Mouse (Mus musculus): ENCODE measurements around the gene Ucn2. TPM values are rescaled to one million over a fixed set of nuclear protein-coding genes. Genes with fewer than 3 reads are reported as not detected.

The Ucn2 gene
- polyA plus RNA-seq, 1 experiment = 1.7 TPM

DNA sequence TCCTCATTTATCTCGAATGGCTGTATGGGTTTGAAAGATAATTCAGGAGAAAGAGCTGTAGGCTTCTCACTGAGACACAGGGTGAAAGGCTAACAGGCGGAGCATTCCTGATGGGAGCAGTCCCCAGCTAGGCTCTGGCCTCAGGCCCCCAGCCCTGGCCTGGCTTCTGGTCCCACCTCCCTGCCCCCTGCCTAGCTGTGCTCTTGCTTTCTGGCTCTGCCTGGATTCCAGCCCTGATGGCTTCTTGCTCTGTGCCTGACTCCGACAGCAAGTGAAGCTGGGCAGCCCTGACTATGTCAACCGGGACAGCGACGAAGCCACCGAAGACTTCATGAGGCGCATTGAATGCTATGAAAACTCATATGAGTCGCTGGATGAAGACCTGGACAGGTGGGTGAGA lies 22.3 kb downstream of the Ucn2 start:
- no peaks in the 10 kb centered on the region for H3K4me1 ChIP-seq (ENCODE audit: control insufficient read depth, insufficient read depth, low read length)
- H3K27ac ChIP-seq (ENCODE audit: insufficient read depth, low read length) = no peak overlapping the region
- TF ChIP-seq POLR2A (IDR thresholded peaks at IDR 0.05; ENCODE audit: low read depth, low read length) = no peak
- no peak for TF ChIP-seq CTCF (IDR thresholded peaks at IDR 0.05; ENCODE audit: borderline replicate concordance, insufficient read depth, low read length)
- no peak overlapping the region for H3K4me3 ChIP-seq (ENCODE audit: insufficient read depth, low read length)

DNA sequence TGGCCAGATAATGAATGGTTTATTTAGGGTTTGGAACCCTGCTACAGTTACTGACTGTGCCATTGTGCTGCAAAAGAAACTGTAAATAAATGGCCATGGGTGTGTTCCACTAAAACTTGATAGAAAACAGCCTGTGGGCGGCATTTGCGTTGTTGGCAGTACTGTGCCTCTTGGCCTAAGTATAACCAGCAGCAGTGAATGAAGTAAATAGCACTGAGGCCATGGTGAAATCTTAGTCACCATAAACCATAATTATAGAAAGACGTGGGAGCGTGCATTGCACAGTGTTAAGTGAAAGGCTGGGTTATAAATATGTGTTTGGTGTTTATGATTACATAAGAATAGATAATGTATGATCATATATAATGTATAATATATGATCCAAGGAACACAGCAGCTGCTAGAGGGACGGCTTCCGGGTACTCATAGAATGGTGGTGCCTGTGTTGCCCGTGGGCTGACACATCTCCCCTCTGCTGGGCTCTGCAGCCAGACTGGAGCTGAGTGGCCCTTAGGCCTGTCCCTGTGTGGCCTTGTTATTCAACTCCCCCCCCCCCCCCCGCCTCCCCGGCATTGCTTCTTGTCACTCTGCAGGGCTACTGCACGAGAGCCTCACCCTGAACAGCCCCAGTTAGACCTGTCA lies 23.3 kb downstream of the Ucn2 start:
- no peak for TF ChIP-seq CTCF (IDR thresholded peaks at IDR 0.05; ENCODE audit: borderline replicate concordance, insufficient read depth, low read length)
- TF ChIP-seq POLR2A (IDR thresholded peaks at IDR 0.05; ENCODE audit: low read depth, low read length) = no peak
- Histone ChIP-seq H3K27ac (ENCODE audit: insufficient read depth, low read length) (no peak overlapping the region), H3K4me3 (ENCODE audit: insufficient read depth, low read length) (no peak overlapping the region), H3K4me1 (ENCODE audit: control insufficient read depth, insufficient read depth, low read length) (no peaks in the 10 kb centered on the region)

DNA sequence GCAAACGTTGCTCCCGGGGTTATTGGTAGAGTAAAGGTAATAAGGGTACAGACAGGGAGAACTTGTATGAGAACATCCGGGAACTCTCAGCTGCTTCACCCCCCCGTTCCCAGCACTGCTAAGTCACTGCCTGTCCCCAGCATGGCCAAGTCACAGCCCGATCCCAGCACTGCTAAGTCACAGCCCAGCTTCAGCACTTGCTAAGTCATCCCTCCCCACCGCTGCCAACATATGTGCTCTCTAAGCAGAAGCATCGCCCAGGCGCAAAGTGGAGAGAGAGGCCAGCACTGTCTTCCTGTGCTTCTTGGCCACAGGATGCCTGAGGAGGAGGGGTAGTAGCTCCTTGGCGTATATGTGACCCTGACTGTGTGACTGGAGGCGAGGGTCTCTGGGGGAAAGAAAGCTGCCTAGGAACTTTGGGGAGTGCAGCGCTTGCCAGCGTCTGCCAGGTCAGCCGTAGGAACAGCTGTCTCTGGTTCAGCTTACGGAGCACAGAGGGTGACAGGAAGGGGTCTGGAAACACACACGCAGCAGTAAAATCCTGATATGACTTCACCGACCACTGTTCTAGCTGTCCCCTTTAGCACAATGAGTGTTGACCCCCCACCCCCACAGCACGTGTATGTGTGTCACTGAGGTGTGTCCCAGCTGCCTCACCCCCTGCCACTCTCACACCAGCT lies 24.0 kb downstream of the Ucn2 start:
- no peak for TF ChIP-seq POLR2A (IDR thresholded peaks at IDR 0.05; ENCODE audit: low read depth, low read length)
- no peak for TF ChIP-seq CTCF (IDR thresholded peaks at IDR 0.05; ENCODE audit: borderline replicate concordance, insufficient read depth, low read length)
- Histone ChIP-seq H3K4me3 (ENCODE audit: insufficient read depth, low read length) (no peak overlapping the region), H3K27ac (ENCODE audit: insufficient read depth, low read length) (no peak overlapping the region), H3K4me1 (ENCODE audit: control insufficient read depth, insufficient read depth, low read length) (no peaks in the 10 kb centered on the region)

DNA sequence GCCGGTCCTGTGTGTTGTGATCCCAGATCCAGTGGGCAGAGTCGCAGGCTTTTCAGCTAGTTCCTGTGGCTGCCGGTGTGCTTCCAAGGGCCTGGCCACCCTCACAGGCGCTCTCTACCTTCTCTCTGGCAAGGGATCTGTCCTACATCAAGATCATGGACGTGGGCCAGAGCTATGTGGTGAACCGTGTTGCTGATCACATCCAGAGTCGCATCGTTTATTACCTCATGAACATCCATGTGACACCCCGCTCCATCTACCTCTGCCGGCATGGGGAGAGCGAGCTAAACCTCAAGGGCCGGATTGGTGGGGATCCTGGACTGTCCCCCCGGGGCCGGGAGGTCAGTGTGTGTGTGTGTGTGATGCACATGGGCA lies 24.5 kb downstream of the Ucn2 start:
- TF ChIP-seq POLR2A (IDR thresholded peaks at IDR 0.05; ENCODE audit: low read depth, low read length) (no peak), CTCF (IDR thresholded peaks at IDR 0.05; ENCODE audit: borderline replicate concordance, insufficient read depth, low read length) (no peak)
- no peak overlapping the region for H3K4me3 ChIP-seq (ENCODE audit: insufficient read depth, low read length)
- no peak overlapping the region for H3K27ac ChIP-seq (ENCODE audit: insufficient read depth, low read length)
- H3K4me1 ChIP-seq (ENCODE audit: control insufficient read depth, insufficient read depth, low read length) = no peaks in the 10 kb centered on the region

GRCm38 (mm10) chr9:109015397-109015796 lies 29.6 kb downstream of the Ucn2 start:
- no peak for TF ChIP-seq POLR2A (IDR thresholded peaks at IDR 0.05; ENCODE audit: low read depth, low read length)
- no peak for TF ChIP-seq CTCF (IDR thresholded peaks at IDR 0.05; ENCODE audit: borderline replicate concordance, insufficient read depth, low read length)
- no peak overlapping the region for H3K4me3 ChIP-seq (ENCODE audit: insufficient read depth, low read length)
- H3K4me1 ChIP-seq (ENCODE audit: control insufficient read depth, insufficient read depth, low read length) = no peaks in the 10 kb centered on the region
- H3K27ac ChIP-seq (ENCODE audit: insufficient read depth, low read length) = no peak overlapping the region

DNA sequence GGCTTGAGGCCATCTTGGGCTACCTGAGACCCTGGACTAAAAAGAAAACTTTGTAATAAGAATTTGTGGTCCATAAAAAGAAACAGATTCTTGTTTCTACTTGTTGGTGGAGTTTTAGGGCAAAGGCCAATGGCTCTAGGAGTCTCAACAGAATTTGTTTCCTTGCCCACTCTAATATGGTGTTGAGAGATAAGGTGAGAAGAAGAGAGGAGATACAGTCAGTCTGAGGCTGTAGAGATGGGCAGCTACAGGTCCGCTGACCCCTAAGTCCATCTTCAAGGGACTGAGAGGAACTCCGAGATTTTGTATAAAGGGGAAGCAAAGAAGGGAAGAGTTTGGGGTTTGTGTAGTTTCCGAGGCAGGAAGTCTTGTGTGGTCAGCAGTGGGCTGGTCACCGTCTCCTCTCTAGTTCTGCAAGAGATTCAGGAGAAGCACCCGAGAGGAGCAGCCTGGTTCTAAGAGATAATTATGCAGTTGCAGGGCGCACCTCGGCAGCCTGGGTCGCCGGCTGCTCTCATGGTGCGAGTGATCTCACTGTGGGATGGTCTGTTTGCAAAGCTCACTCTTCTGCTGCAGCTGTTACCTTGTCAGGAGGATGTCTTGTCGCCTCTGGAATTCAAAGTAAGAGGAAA lies 31.3 kb downstream of the Ucn2 start:
- Histone ChIP-seq H3K4me3 (ENCODE audit: insufficient read depth, low read length) (no peak overlapping the region), H3K27ac (ENCODE audit: insufficient read depth, low read length) (no peak overlapping the region), H3K4me1 (ENCODE audit: control insufficient read depth, insufficient read depth, low read length) (no peaks in the 10 kb centered on the region)
- TF ChIP-seq POLR2A (IDR thresholded peaks at IDR 0.05; ENCODE audit: low read depth, low read length) (no peak), CTCF (IDR thresholded peaks at IDR 0.05; ENCODE audit: borderline replicate concordance, insufficient read depth, low read length) (no peak)

DNA sequence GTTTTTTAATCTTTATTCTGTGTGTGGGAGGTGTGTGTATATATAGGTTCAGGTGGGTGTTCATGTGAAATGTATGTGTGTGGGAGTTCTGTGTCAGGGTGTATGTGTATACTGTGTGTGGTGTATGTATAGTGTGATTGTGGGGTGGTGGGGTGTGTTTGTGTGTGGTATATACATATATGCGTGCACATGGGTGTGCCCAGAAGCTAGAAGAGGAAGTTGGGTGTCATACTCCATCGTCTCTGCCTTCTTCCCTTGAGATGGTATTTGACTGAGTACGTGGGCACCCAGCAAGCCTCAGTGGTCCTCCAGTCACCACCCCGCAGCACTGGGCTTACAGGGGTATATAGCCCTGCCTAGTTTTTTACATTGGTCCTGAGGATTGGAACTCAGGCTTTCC lies 35.6 kb downstream of the Ucn2 start:
- TF ChIP-seq POLR2A (IDR thresholded peaks at IDR 0.05; ENCODE audit: low read depth, low read length) (no peak), CTCF (IDR thresholded peaks at IDR 0.05; ENCODE audit: borderline replicate concordance, insufficient read depth, low read length) (no peak)
- Histone ChIP-seq H3K27ac (ENCODE audit: insufficient read depth, low read length) (no peak overlapping the region), H3K4me3 (ENCODE audit: insufficient read depth, low read length) (no peak overlapping the region), H3K4me1 (ENCODE audit: control insufficient read depth, insufficient read depth, low read length) (no peaks in the 10 kb centered on the region)

DNA sequence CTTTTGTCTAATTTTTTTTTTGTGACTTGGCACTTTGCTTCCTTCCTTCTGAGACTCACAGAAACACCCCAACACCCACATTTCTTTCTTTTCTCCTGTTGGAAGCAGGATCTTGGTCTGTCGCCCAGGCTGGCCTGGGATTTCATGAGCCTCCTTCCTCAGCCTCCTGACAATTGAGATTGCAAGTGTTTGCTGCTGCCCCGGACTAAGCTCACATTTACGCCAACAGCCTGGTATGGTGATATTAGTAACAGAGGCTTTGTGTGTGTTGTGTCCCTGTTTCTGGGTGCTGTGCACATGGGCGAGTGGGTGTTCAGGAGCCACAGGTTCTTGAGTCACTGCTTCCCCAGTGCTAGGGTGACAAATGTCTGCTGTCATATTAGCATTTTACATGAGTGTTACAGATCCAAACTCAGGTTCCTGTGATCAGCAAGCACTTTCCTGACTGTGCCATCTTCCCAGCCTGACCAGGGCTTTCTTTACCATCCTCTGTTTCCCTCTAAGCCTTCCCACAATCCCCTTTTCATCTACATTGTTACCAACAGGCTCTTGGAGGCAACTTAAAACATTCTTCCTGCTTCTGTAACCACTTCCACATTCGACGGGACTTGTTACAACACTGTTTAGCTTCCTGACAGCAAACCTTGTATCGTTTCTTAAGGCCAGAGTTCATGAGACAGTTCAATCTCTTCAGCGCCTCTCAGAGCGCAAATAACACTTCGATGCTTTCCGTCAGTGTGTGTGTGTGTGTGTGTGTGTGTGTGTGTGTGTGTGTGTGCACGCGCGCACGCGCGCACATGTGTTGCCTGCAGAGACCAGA lies 37.3 kb downstream of the Ucn2 start:
- H3K27ac ChIP-seq (ENCODE audit: insufficient read depth, low read length) = no peak overlapping the region
- no peaks in the 10 kb centered on the region for H3K4me1 ChIP-seq (ENCODE audit: control insufficient read depth, insufficient read depth, low read length)
- no peak for TF ChIP-seq POLR2A (IDR thresholded peaks at IDR 0.05; ENCODE audit: low read depth, low read length)
- TF ChIP-seq CTCF (IDR thresholded peaks at IDR 0.05; ENCODE audit: borderline replicate concordance, insufficient read depth, low read length) = no peak
- H3K4me3 ChIP-seq (ENCODE audit: insufficient read depth, low read length) = no peak overlapping the region

GRCm38 (mm10) chr9:109027521-109027920 lies 41.7 kb downstream of the Ucn2 start:
- Histone ChIP-seq H3K4me1 (ENCODE audit: control insufficient read depth, insufficient read depth, low read length) (no peaks in the 10 kb centered on the region), H3K4me3 (ENCODE audit: insufficient read depth, low read length) (no peak overlapping the region), H3K27ac (ENCODE audit: insufficient read depth, low read length) (no peak overlapping the region)
- no peak for TF ChIP-seq POLR2A (IDR thresholded peaks at IDR 0.05; ENCODE audit: low read depth, low read length)
- no peak for TF ChIP-seq CTCF (IDR thresholded peaks at IDR 0.05; ENCODE audit: borderline replicate concordance, insufficient read depth, low read length)

All from embryonic fibroblast, embryonic 13.5 days (primary cell).